Mouse (Mus musculus) spleen, postnatal 10 days (tissue): Measurements from ENCODE around the gene Adamts12.

Experiments used
- DNase-seq, 2 experiments: peaks; one replicate each; pipeline ENCODE4 v3.0.0; 2021 to 2022; ENCODE audit warnings: low spot score in 2 of 2

The Adamts12 gene

DNA sequence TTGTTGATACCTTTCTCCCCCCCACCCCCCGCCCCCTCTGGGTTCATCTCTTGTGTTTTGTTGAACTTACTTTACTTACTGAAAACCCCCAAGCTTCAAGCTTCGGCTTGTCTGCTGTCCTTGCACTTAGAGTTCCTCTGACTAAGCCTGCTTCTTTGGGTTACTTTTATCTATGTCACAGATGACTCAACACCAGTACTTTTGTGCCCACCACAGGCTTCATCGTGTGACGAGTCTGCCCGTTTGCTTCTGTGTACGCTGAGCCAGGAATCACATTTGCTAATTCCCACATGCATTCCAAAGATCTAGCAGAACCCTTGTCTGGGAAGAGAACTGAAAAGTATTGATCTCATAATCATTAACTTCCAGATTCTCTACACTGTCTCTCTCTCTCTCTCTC lies 94.8 kb downstream of the Adamts12 start:
- DNase-seq, result no peak

- no peak for DNase-seq
These were observed 96.2 kb downstream of the Adamts12 start for GRCm38 (mm10) chr15:11160759-11161158.

GRCm38 (mm10) chr15:11165883-11166282 lies 101.3 kb downstream of the Adamts12 start:
- DNase-seq, result no peak

DNA sequence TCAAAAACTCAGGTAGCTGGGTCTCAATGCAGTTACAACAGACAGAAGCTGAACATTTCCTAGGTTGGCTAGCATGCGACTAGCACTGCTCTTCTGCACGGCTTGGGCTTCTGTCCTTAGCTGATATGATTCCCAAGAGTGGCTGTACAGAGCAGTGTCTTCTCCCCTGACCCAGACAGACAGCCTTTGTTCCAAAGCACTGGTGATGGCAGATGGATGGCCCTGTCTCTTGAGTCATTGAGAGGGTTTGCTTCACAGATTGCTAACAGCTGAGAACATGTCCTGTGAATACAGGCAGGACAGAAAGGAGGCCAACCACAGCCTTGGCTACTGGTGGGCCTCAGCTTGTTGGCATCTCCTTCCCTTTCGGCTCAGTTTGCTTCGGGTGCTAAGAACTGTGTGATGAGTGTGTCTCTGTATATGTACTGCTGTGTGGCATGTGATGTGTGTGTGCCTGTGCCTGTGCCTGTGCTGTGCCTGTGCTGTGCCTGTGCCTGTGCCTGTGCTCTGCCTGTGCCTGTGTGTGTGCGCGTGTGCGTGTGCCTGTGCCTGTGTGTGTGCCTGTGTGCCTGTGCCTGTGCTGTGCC lies 109.4 kb downstream of the Adamts12 start:
- DNase-seq, result no peak

- no peak for DNase-seq
These were observed 110.3 kb downstream of the Adamts12 start for GRCm38 (mm10) chr15:11174842-11175241.

- no peak for DNase-seq
These were observed 112.9 kb downstream of the Adamts12 start for GRCm38 (mm10) chr15:11177448-11177847.

DNA sequence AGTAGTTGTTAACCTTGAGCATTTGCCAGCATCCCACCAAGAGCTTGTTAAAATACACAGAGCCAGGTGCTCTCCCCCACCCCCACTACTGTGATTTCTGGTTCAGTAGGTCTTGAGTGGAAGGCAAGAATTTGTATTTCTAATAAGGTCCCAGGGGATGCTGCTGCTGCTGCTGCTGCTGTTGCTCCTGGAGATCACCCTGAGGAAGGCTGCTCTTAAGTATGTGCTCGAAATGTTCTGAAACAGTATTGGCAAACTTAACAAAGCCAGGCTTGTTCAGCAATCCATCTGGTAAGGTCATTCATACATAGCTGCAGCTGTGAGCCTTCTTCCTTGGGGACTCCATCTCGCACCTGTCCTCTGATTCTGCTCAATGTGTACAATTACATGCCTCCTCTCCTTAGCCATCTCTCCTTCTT lies 115.2 kb downstream of the Adamts12 start:
- DNase-seq, result no peak

DNA sequence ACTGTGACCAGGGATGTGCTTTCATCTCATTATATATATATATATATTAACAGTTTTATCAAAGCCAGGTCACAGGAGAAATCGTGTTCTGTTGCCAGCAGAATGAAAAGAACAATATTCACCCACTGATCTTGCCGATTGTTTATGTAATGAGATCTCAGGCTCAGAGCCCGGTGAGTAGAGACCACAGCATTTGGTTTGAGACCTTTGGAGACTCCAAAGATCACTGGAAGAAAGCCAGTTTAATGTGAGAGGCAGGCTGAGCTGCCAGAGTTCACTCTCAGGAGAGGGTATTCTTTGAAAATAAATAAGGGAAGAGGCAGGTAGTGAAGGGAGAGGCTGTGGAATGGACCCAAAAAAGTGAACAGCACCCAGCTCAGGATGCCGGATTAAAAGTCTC lies 122.1 kb downstream of the Adamts12 start:
- no peak for DNase-seq

- DNase-seq, result no peak
These were observed 125.9 kb downstream of the Adamts12 start for GRCm38 (mm10) chr15:11190447-11190846.

GRCm38 (mm10) chr15:11192762-11193161 lies 128.2 kb downstream of the Adamts12 start:
- DNase-seq, result no peak

- no peak for DNase-seq
These were observed 132.5 kb downstream of the Adamts12 start for GRCm38 (mm10) chr15:11197051-11197450.

- DNase-seq, result no peak
These were observed 133.7 kb downstream of the Adamts12 start for GRCm38 (mm10) chr15:11198246-11198795.

DNA sequence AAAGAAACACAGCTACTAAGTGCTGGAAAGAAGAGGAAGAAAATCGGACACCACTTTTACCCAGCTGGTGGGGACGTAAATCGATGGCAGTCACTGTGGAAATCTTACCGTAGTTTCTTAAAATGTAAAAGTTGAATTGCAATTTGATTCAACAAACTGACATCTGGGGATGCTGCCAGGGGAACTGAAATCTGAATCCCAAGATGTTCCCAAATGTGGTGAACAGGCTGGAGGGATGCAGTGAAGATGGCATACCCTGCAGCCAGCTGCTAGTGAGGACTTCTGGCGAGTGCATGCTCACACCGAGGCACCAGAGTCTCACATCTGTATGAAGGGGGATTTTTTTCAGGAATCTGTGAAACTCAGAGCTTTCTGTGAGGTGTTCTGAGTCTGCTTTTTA lies 138.5 kb downstream of the Adamts12 start:
- DNase-seq, result no peak

- DNase-seq, result no peak
These were observed 140.3 kb downstream of the Adamts12 start for GRCm38 (mm10) chr15:11204934-11205333.

DNA sequence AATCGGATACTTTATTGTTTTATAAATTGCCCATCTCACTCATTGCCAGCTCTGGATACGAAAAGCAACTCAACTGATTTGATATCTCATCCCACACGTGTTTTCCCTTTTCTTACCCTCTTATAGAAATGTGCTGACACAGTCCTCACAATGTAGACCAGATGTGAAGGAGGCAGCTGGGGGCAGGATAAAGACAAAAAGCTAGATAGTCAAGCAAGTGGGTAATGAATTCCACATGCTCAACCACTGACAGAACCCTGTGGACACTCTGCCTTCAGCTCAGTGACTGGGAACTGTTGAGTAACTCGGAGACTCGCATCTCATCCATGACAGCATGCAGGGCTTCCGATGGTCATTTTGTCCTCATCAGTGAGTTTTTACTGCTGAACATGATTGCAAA lies 146.4 kb downstream of the Adamts12 start:
- no peak for DNase-seq

GRCm38 (mm10) chr15:11233906-11234632 lies 169.5 kb downstream of the Adamts12 start:
- DNase-seq, result no peak

- DNase-seq, result no peak
These were observed 175.8 kb downstream of the Adamts12 start for GRCm38 (mm10) chr15:11240406-11240805.

DNA sequence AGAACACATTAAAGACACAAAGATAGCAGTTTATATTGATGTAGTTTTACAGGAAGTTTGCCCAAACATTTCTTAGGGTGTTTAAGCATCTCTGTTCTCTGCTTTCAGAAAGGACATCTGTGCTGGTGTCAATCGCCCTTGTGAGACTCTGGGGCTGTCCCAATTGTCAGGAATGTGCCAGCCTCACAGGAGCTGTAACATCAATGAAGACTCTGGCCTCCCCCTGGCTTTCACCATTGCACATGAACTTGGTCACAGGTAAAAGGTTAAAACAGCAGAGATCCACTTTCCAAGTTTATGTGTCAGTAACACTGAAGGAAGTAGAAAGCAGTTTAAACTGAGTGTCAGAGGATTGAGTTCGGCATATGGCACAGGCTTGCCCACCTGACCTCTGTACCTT lies 176.7 kb downstream of the Adamts12 start:
- no peak for DNase-seq

- no peak for DNase-seq
These were observed 181.8 kb downstream of the Adamts12 start for GRCm38 (mm10) chr15:11246402-11246801.

DNA sequence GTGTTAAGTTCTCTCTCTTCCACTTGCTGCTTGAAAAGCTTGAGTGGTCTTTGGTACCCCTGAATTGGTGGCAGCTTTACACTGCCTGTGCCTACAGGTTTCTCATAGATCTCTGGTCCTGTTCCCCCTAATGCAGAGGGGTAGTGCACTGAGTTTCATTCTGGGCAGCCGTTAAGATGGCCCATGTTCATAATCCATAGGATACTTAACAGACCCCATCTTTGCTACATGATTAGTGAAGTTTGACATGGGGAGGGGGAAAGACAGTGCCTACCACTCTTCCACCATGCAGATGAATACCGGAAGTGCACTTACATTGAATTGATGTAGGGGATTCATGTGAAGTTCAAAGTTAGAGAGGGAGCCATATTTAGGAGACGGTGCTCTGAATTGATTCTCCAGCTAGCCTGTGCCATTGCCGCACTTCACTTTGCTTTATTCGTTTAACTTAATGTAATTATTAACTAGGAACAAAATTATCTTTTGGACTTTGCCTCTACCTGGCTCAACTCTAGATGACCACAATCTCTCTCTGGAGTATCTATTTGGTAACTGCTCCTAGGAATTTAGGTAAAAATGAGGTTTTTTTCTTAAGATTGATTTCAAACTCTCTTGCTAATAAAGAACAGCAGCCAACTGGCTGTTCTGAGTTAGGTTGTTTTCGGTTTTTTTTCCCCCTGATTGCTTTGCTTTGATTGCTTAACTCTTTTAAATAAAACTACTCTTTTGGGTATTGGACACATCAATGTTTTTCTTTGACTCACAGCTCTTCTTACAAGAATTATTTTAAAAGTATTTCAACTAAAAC lies 214.9 kb downstream of the Adamts12 start:
- DNase-seq, result no peak

DNA sequence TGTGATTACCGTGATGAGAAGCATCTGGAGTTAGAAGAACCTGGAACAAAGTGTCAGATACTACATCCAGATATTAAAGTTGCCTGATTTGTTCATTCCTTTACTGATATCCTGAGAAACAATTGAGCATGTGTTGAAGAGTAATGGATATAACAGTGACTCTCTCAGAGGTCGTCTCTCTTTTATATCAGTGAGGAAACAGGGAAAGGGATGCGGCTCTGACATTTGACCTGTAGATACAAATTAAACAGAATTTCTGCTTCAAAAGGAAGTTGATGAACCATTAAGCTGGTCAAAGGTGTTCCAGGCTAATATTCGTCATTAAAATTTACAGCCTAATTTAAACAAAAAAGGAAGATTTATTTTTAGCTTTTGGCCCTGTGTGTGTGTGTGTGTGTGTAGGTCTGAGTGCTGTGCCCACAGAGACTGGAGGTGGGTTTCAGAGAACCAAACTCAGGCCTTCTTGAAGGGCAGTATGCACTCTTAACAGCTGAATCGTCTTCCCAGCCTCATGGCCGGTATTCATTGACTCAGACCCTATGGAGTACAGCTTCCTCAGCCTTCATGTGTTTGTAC lies 216.2 kb downstream of the Adamts12 start:
- DNase-seq, result no peak

- DNase-seq, result no peak
These were observed 218.6 kb downstream of the Adamts12 start for GRCm38 (mm10) chr15:11283171-11283570.
